Mouse (Mus musculus) bone marrow macrophage, adult 2 months (primary cell): ENCODE measurements at regions not wholly inside any gene's neighbourhood (a gene's known extent, or its start where the extent isn't known, plus 50 kb on each side); places are given as distances from the start of the nearest gene placed in this dataset.

Experiments
- CTCF ChIP-seq: IDR thresholded peaks from 2 replicates; pipeline ENCODE4 v1.5.1; 2012; ENCODE audit warnings: low read depth, mild to moderate bottlenecking, low read length, moderate library complexity
- POLR2A ChIP-seq: IDR thresholded peaks from 2 replicates; pipeline ENCODE4 v1.6.1; 2012; ENCODE audit warnings: mild to moderate bottlenecking, low read depth, low read length, borderline replicate concordance

GRCm38 (mm10) chr3:37872329-37872728, 148.0 kb upstream of the Gm5148 start:
- TF ChIP-seq CTCF (no peak), POLR2A (no peak)
